Mouse (Mus musculus) heart, postnatal 36 days (tissue): ENCODE measurements at regions not wholly inside any gene's neighbourhood (a gene's known extent, or its start where the extent isn't known, plus 50 kb on each side); places are given as distances from the start of the nearest gene placed in this dataset.
"Not testable (repeated sequence)": the region's sequence is repeated elsewhere in the genome, so short reads cannot be mapped to it uniquely, and the experiment has no call there.

Source experiments
- DNase-seq, 2 experiments: peaks; one replicate each; pipeline ENCODE4 v3.0.0; 2021 to 2022
- intact Hi-C: fragments of 180-260 bp; cut with DNase I; formaldehyde crosslinking; loops from one replicate; pipeline ENCODE4 v1.15.1; 2025

GRCm38 (mm10) chr17:53087516-53087915, 375.6 kb downstream of the Efhb start:
- intact Hi-C loops: no loop called here
- no peak for DNase-seq

DNA sequence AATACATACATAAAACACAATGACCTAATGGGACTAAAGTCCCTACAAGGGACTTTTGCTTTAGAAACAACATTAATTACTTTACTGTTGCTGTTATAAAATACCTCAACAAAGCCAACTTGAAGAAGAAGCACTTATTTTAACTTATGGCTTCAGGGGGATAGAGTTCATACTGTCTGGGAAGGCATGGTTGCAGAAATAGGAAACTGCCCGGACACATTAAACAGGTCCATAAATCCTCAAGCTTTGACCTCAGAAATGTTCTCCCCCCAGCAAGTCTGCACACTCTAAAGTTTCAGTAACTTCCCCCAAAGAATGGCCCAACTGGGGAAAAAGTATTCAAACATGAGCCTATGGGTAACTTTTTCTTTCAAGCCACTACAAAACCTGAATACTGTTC, 380.9 kb downstream of the Efhb start:
- intact Hi-C loops: no loop called here
- no peak for DNase-seq

GRCm38 (mm10) chr17:53079281-53079680, 383.8 kb downstream of the Efhb start:
- DNase-seq, intact Hi-C loops: not testable (repeated sequence)

GRCm38 (mm10) chr17:53061733-53062132, 401.4 kb downstream of the Efhb start:
- intact Hi-C loops: loop anchor here (5.0 kb wide), 1 partner anchor 386 kb away; no protein-coding TSS in a partner anchor
- DNase-seq: no peak
